Mouse (Mus musculus) 416B (cell line): Measurements from ENCODE around the gene Hist2h4.
"Not testable (repeated sequence)": the region's sequence is repeated elsewhere in the genome, so short reads cannot be mapped to it uniquely, and the experiment has no call there.

Experiments used
- DNase-seq: peaks from one replicate; pipeline ENCODE4 v3.0.0; 2011; ENCODE audit warnings: low read depth

Gene Hist2h4

DNA sequence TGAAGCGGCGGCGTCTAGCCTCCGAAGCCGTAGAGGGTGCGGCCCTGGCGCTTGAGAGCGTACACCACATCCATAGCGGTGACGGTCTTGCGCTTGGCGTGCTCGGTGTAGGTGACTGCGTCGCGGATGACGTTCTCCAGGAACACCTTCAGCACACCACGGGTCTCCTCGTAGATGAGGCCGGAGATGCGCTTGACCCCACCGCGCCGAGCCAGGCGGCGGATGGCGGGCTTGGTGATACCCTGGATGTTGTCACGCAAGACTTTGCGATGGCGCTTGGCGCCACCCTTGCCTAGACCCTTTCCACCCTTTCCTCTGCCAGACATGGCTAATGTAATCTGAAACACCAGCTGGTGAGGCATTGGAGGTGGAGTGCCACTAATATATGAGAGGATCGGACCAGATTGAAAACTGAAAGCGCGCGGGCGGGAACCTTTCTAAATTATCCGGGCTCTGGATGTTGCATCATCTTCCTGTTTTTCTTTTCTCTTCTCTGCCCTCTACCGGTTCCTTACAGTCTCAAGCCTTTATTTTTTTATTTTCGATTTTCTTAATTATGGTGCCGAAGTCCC, at the start of gene Hist2h4:
Gene Hist2h4, minus strand, starts transcription at position 333 of the 572 bp plus-strand sequence.
- peak; percentile 99 for DNase-seq

DNA sequence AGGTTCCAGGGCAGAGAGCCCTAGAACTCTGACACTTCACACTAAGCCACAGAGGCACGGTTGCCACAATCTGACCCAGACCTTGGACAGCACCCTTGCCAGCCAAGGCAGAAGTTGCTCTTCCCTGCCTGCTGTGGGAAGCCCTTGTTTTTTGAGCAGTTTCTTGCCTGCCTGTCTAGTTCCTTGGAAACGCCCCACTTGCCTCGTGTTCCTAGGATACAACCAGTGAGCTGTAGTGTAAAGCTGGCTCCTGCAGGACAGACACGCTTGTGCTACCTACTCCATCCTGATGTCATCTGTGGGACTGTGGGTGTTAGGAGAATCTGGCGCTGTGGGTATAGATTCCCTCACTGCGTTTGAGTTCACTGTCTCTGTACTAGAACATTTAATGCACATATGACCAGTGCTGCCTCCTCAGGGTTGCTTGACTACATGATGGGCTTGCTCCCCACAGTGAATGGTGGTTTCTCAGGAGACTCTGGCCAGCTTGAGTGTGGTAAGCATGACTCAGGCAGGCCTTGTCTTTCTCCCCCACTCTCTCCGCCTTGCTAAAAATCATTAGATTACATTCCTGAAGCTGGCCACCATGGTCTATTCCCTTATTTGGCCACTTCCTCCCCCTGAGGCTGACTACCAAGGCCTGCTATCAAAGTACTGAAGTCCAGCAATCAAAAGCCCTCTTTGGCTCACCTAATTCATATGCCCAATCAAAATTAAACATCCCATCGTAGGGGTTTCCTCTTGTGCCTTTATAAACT, 49.4 kb upstream of the Hist2h4 start:
- peak; percentile 42 for DNase-seq

GRCm38 (mm10) chr3:96309441-96309840, 46.3 kb upstream of the Hist2h4 start:
- DNase-seq = no peak

GRCm38 (mm10) chr3:96306506-96306905, 43.4 kb upstream of the Hist2h4 start:
- DNase-seq = no peak

DNA sequence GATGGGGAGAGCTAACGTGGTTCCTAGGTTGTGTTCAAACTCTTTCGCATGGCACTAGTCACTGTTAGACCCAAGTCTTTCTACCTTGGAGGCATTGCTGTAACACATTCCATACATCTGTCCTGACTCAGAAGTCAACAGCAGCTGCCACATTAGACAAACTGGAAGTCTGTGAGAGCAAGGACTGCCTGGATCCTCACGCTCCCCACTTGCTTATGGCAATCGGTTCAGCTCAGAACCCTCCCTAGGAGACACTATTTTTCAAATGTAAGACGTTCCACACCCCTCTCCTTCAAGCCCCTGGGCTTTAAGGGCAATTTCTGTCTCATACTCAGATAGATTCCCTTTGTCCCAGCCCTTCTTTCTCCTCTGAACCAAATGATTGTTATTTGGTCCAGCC, 39.0 kb upstream of the Hist2h4 start:
- no peak for DNase-seq

DNA sequence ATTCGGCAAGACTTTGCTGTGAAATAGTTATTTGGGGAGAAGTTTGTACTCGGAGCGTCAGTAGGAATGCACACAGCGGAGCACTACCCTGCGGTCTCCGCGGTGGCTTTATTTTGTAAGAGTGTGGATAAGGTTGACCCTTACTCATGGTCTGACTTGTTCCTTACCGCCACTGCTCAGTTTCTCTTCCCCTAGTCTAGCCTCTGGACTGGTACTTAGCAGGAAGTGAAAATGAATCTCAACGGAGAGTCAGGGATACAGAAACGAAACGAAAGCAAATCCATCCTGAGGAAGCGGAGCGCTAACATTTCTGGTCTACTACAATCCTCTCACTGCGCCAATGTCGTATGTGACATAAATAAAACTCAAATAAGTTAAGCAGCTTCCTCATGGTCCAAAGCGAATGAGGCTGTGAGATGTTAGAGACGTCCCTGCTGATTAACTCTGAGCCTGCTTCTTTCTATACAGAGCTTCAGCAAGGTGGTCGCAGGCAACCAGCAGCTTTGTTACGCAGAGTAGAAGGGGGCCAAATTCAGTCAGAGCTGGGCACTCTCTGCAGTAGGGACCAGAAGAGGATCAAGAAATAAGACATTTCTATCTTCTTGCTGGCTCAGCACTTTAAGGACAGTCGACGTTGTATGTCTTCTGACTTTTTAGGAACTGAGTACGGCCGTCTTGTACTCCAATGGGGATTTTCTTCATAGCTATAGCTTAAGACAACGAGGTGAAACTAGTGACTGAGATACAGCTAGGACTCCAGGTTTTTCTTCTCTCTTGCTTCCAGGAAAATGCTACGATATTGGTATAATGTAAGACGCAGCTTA, 37.8 kb upstream of the Hist2h4 start:
- DNase-seq = no peak

GRCm38 (mm10) chr3:96299562-96299961, 36.5 kb upstream of the Hist2h4 start:
- no peak for DNase-seq

- DNase-seq = no peak
These were observed 35.2 kb upstream of the Hist2h4 start for GRCm38 (mm10) chr3:96298360-96298759.

GRCm38 (mm10) chr3:96293787-96294186, 30.7 kb upstream of the Hist2h4 start, which contains the start of gene Fcgr1:
Gene Fcgr1 (minus strand): TSS chr3:96293969.
- DNase-seq = peak; percentile 84

DNA sequence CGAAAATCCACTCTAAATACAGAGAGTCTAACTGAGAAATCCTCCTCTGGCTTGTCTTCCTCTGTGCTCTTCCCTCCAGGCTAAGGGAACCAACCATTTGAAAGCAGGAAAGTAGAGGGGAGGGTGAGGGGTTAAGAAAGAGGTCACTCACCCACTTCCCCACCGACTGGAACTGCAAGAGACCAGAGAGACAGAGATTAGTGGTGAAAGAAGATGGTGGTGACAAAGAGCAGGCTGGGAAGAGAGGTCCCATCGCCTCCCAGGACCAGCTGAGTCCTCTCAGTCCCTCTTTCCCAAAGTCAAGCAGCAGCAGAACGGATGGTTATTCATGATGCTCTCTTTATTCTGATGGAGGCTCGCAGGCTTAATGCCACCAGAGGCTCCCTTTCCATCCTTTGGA, 30.3 kb upstream of the Hist2h4 start:
- DNase-seq = no peak

DNA sequence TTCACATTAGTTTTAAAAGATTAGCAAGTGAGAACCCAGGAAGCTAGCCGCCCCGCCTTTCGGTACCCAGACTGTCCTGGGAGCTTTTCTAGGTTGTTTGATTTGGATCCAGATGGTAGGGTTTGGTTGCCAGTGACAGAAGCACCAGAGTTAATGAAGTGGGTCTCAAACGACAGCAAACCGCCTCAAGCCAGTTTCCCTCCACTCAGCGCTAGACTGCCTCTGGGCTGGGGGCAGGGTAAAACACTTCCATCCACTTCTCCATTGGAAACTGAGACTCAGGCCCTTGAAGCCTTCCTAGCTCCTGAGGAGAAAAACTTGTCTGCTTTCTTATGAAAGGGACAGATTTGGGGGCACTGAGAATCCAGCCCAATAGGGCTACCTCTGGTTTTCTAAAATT, 29.5 kb upstream of the Hist2h4 start:
- no peak for DNase-seq

- DNase-seq = not testable (repeated sequence)
These were observed 27.6 kb upstream of the Hist2h4 start for GRCm38 (mm10) chr3:96290727-96291126.

GRCm38 (mm10) chr3:96289201-96289600, 26.1 kb upstream of the Hist2h4 start:
- no peak for DNase-seq

GRCm38 (mm10) chr3:96287334-96287733, 24.2 kb upstream of the Hist2h4 start:
- not testable (repeated sequence) for DNase-seq

- peak; percentile 58 for DNase-seq
These were observed 21.3 kb upstream of the Hist2h4 start for GRCm38 (mm10) chr3:96284457-96284856.

- no peak for DNase-seq
These were observed 17.5 kb upstream of the Hist2h4 start for GRCm38 (mm10) chr3:96280660-96281059.

- peak; percentile 95 for DNase-seq
These were observed 14.9 kb upstream of the Hist2h4 start for GRCm38 (mm10) chr3:96277800-96278624.

DNA sequence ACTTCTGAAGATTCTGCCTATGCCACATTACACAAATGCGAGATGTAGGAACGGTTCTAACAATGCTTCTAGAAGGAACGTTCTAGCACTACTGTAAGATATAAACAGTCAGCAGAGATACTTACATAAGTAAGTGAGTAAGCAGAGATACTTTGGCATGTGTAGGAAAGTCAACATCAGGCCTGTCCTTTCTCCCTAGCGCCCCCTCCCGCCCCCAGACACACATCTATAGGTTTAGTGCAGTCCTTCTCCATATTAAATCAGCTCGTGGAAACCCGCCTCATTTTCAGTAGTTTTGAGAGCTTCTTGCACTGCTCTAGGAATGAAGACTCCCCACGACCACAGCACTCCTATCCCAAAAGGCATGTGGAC, 14.3 kb upstream of the Hist2h4 start:
- DNase-seq = peak; percentile 90

GRCm38 (mm10) chr3:96273591-96274465, 10.7 kb upstream of the Hist2h4 start:
- DNase-seq = peak; percentile 94

GRCm38 (mm10) chr3:96269511-96270474, 6.7 kb upstream of the Hist2h4 start, which contains the start of gene Hist2h2bb:
Gene Hist2h2bb (plus strand): TSS chr3:96269752.
- peak; percentile 100 for DNase-seq
